Mouse (Mus musculus) forebrain, embryonic 14.5 days (tissue): ENCODE measurements around the gene Tbxas1. TPM values are rescaled to one million over a fixed set of nuclear protein-coding genes. Genes with fewer than 3 reads are reported as not detected.

Experiments used
- ATAC-seq: fragments of 200-750 bp; cut with Nextera tagmentation; 2 replicates; pipeline ENCODE4 v1.8.0; 2017; ENCODE audit warnings: mild to moderate bottlenecking, moderate library complexity
- DNase-seq: peaks from one replicate; pipeline ENCODE4 v3.0.0-alpha.2; 2015; ENCODE audit warnings: low spot score
- H3K27ac ChIP-seq: fragments of 300-500 bp; sonication (generic); 2 replicates; pipeline ENCODE4 v1.5.1; 2014; ENCODE audit warnings: low read depth, mild to moderate bottlenecking, control low read depth, low read length, moderate library complexity
- H3K27me3 ChIP-seq: fragments of 300-500 bp; sonication (generic); replicated peaks from 2 replicates; pipeline ENCODE4 v1.6.1; 2014; ENCODE audit warnings: low read length, control low read depth, mixed read lengths; ENCODE audit not compliant: control insufficient read depth, insufficient read depth
- H3K36me3 ChIP-seq: fragments of 300-500 bp; sonication (generic); 2 replicates; pipeline ENCODE4 v1.6.1; 2014; ENCODE audit warnings: low read length, control low read depth; ENCODE audit not compliant: control insufficient read depth, insufficient read depth
- H3K4me1 ChIP-seq: fragments of 300-500 bp; sonication (generic); 2 replicates; pipeline ENCODE4 v1.6.1; 2014; ENCODE audit warnings: antibody characterized with exemption, low read length, control low read depth; ENCODE audit not compliant: control insufficient read depth, insufficient read depth
- H3K4me2 ChIP-seq: fragments of 300-500 bp; sonication (generic); 2 replicates; pipeline ENCODE4 v1.6.1; 2014; ENCODE audit warnings: mild to moderate bottlenecking, control low read depth, low read length
- H3K4me3 ChIP-seq: fragments of 300-500 bp; sonication (generic); 2 replicates; pipeline ENCODE4 v1.5.1; 2014; ENCODE audit warnings: low read depth, low read length, control low read depth
- H3K9ac ChIP-seq: fragments of 300-500 bp; sonication (generic); 2 replicates; pipeline ENCODE4 v1.6.1; 2014; ENCODE audit warnings: mild to moderate bottlenecking, low read length, control low read depth, moderate library complexity
- H3K9me3 ChIP-seq: fragments of 300-500 bp; sonication (generic); replicated peaks from 2 replicates; pipeline ENCODE4 v1.6.1; 2016; ENCODE audit warnings: low read length, control low read depth, mixed read lengths; ENCODE audit not compliant: control insufficient read depth
- WGBS: fragments of 180-500 bp; shearing (Covaris S2); extraction: QIAGEN DNeasy Blood & Tissue Kit; methylation state at CpG from one replicate; pipeline ENCODE4 v1.1.7; 2014; 5-methylcytosine and 5-hydroxymethylcytosine counted together
- polyA plus RNA-seq: library from polyadenylated mRNA; unstranded; fragments of >200 nt; fragmentation: Nextera tagmentation; extraction: Ambion mirVana; gene quantifications from 2 replicates; pipeline ENCODE4 v1.2.1, GENCODE M21; 2014

Tbxas1 gene
- polyA plus RNA-seq, 1 experiment from 2014 or later, result 1.2 TPM

GRCm38 (mm10) chr6:38847958-38848910, 27.0 kb upstream of the Tbxas1 start:
- ATAC-seq, result no peak
- H3K4me3 ChIP-seq, result no peak overlapping the region
- 57% methylated on average over 3 of the region's 3 CpGs for WGBS
- peaks cover 38% of the 10 kb centered on the region for H3K4me1 ChIP-seq
- H3K27me3 ChIP-seq, result no peaks in the 10 kb centered on the region
- H3K36me3 ChIP-seq, result no peaks in the 10 kb centered on the region
- H3K9me3 ChIP-seq, result no peaks in the 10 kb centered on the region
- no peak overlapping the region for H3K9ac ChIP-seq
- DNase-seq, result no peak
- H3K4me2 ChIP-seq, result no peak overlapping the region
- H3K27ac ChIP-seq, result no peak overlapping the region

- DNase-seq (no peak), ATAC-seq (no peak)
- Histone ChIP-seq H3K4me2 (no peak overlapping the region), H3K9ac (no peak overlapping the region), H3K27me3 (no peaks in the 10 kb centered on the region), H3K9me3 (no peaks in the 10 kb centered on the region), H3K4me3 (no peak overlapping the region), H3K4me1 (peaks cover 37% of the 10 kb centered on the region), H3K36me3 (no peaks in the 10 kb centered on the region), H3K27ac (no peak overlapping the region)
- 94% methylated on average over 6 of the region's 6 CpGs for WGBS
Measured at GRCm38 (mm10) chr6:38850715-38851259, 24.4 kb upstream of the Tbxas1 start.

GRCm38 (mm10) chr6:38851740-38852139, 23.5 kb upstream of the Tbxas1 start:
- H3K4me2 ChIP-seq, result no peak overlapping the region
- no peaks in the 10 kb centered on the region for H3K36me3 ChIP-seq
- peaks cover 27% of the 10 kb centered on the region for H3K4me1 ChIP-seq
- no peak for ATAC-seq
- H3K4me3 ChIP-seq, result no peak overlapping the region
- H3K9ac ChIP-seq, result no peak overlapping the region
- no peaks in the 10 kb centered on the region for H3K9me3 ChIP-seq
- 84% methylated on average over 2 of the region's 2 CpGs for WGBS
- no peak overlapping the region for H3K27ac ChIP-seq
- no peaks in the 10 kb centered on the region for H3K27me3 ChIP-seq
- no peak for DNase-seq

- no peaks in the 10 kb centered on the region for H3K9me3 ChIP-seq
- no peak for DNase-seq
- 70% methylated on average over 5 of the region's 5 CpGs for WGBS
- H3K27me3 ChIP-seq, result no peaks in the 10 kb centered on the region
- no peak overlapping the region for H3K4me3 ChIP-seq
- H3K4me2 ChIP-seq, result no peak overlapping the region
- H3K36me3 ChIP-seq, result no peaks in the 10 kb centered on the region
- peaks cover 11% of the 10 kb centered on the region for H3K4me1 ChIP-seq
- no peak for ATAC-seq
- no peak overlapping the region for H3K27ac ChIP-seq
- H3K9ac ChIP-seq, result no peak overlapping the region
Measured at GRCm38 (mm10) chr6:38853561-38853992, 21.6 kb upstream of the Tbxas1 start.

GRCm38 (mm10) chr6:38859819-38860218, 15.4 kb upstream of the Tbxas1 start:
- Histone ChIP-seq H3K9me3 (no peaks in the 10 kb centered on the region), H3K4me2 (no peak overlapping the region), H3K9ac (no peak overlapping the region), H3K36me3 (no peaks in the 10 kb centered on the region), H3K4me1 (no peaks in the 10 kb centered on the region; the same call in 1 of the 2 replicates), H3K4me3 (no peak overlapping the region), H3K27me3 (no peaks in the 10 kb centered on the region), H3K27ac (no peak overlapping the region)
- DNase-seq (no peak), ATAC-seq (no peak)
- 97% methylated on average over 1 of the region's 1 CpGs for WGBS

GRCm38 (mm10) chr6:38860301-38860700, 14.9 kb upstream of the Tbxas1 start:
- DNase-seq (no peak), ATAC-seq (no peak)
- Histone ChIP-seq H3K4me1 (peaks cover 3% of the 10 kb centered on the region; the same call in 1 of the 2 replicates), H3K4me3 (no peak overlapping the region), H3K36me3 (no peaks in the 10 kb centered on the region), H3K4me2 (no peak overlapping the region), H3K9me3 (no peaks in the 10 kb centered on the region), H3K27me3 (no peaks in the 10 kb centered on the region), H3K9ac (no peak overlapping the region), H3K27ac (no peak overlapping the region)
- 77% methylated on average over 2 of the region's 2 CpGs for WGBS

- H3K4me1 ChIP-seq, result peaks cover 15% of the 10 kb centered on the region
- H3K4me3 ChIP-seq, result no peak overlapping the region
- DNase-seq, result no peak
- H3K9me3 ChIP-seq, result no peaks in the 10 kb centered on the region
- no peak overlapping the region for H3K9ac ChIP-seq
- H3K27me3 ChIP-seq, result no peaks in the 10 kb centered on the region
- ATAC-seq, result no peak
- no peaks in the 10 kb centered on the region for H3K36me3 ChIP-seq
- no peak overlapping the region for H3K27ac ChIP-seq
- no peak overlapping the region for H3K4me2 ChIP-seq
- WGBS, result 60% methylated on average over 3 of the region's 3 CpGs
Measured at GRCm38 (mm10) chr6:38863595-38863994, 11.6 kb upstream of the Tbxas1 start.

GRCm38 (mm10) chr6:38865805-38866204, 9.4 kb upstream of the Tbxas1 start:
- H3K4me3 ChIP-seq, result no peak overlapping the region
- no peaks in the 10 kb centered on the region for H3K36me3 ChIP-seq
- H3K27ac ChIP-seq, result no peak overlapping the region
- H3K9me3 ChIP-seq, result no peaks in the 10 kb centered on the region
- ATAC-seq, result no peak
- no peak overlapping the region for H3K4me2 ChIP-seq
- no peaks in the 10 kb centered on the region for H3K27me3 ChIP-seq
- H3K9ac ChIP-seq, result no peak overlapping the region
- DNase-seq, result no peak
- H3K4me1 ChIP-seq, result peaks cover 19% of the 10 kb centered on the region

GRCm38 (mm10) chr6:38866357-38866756, 8.8 kb upstream of the Tbxas1 start:
- Histone ChIP-seq H3K4me1 (peaks cover 23% of the 10 kb centered on the region), H3K27ac (no peak overlapping the region), H3K4me2 (no peak overlapping the region), H3K27me3 (no peaks in the 10 kb centered on the region), H3K4me3 (no peak overlapping the region), H3K36me3 (no peaks in the 10 kb centered on the region), H3K9me3 (no peaks in the 10 kb centered on the region), H3K9ac (no peak overlapping the region)
- DNase-seq (no peak), ATAC-seq (no peak)
- WGBS, result 82% methylated on average over 1 of the region's 1 CpGs
